Mouse (Mus musculus): ENCODE measurements at regions not wholly inside any gene's neighbourhood (a gene's known extent, or its start where the extent isn't known, plus 50 kb on each side); places are given as distances from the start of the nearest gene placed in this dataset.

GRCm38 (mm10) chr5:101323041-101323950 is 341.5 kb downstream of the Nkx6-1 start:
- TF ChIP-seq POLR2A (IDR thresholded peaks at IDR 0.05; ENCODE audit: borderline replicate concordance, insufficient read depth, low read length) = no peak
- TF ChIP-seq CTCF (IDR thresholded peaks at IDR 0.05; ENCODE audit: borderline replicate concordance, insufficient read depth, low read depth, low read length) = no peak

Measured in cerebellum, adult 2 months (tissue).